Mouse (Mus musculus) thymus, postnatal 4 days (tissue): ENCODE data around the gene Mrgprb1.
"Not testable (repeated sequence)": the region's sequence is repeated elsewhere in the genome, so short reads cannot be mapped to it uniquely, and the experiment has no call there.

Source experiments
- DNase-seq: peaks from one replicate; pipeline ENCODE4 v3.0.0; 2021

The Mrgprb1 gene

DNA sequence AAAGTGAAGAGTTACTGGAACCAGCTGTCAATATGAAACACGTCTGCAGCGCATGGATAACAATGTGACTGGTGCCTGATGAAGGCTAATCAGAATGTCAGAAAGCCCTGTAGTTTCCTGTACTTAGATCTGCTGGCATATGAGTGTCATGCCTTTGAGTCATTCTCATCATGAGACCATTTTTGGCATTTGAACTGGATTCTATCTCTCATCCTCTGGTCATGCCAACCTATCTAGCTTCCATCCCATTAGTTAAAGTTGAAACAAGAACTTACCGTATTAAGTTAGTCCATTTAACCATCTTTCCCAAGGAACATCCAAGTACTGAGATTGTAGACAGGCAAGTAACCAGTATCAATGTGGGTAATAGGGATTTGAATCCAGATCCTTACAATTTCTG is at the start of gene Mrgprb1:
TSS of gene Mrgprb1 (minus strand) at position 101 of the 400 bp plus-strand sequence.
- DNase-seq, result no peak

DNA sequence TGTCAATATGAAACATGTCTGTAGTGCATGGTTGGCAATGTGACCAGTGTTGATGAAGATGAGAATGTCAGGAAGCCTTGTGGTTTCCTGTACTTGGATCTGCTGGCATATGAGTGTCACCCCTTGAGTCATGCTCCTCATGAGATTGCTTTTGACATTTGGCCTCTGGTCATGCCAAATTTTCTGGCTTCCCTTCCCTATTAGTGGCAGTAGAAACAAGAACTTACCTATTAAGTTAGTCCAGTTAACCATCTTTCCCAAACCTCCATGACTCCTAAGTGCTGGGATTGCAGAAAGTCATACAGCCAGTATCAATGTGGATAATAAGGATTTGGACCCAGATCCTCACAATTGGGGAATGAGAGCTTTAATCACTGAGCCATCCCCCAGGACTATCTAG is 43.1 kb upstream of the Mrgprb1 start, which contains the start of gene Mrgprx2:
TSS of gene Mrgprx2 (minus strand) at position 101 of the 400 bp plus-strand sequence.
- no peak for DNase-seq

DNA sequence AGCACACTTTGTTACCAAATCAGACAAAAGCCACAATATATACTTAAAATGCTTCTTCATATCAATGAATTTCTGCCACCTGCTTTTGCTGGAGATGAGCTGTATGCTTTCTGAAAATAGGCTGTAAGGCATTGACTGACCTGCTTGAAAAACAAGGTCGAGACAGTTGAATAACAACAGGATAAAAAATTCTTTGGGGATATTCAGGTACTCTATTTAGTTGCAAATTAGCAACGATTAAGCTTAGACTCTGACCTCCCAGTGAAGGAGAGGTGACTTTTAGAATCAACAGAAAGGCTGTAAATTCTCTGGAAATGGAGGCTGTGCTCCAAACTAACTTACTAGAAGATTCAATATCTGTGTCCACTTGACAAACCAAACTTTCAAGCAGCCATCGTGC is 19.6 kb downstream of the Mrgprb1 start:
- no peak for DNase-seq

DNA sequence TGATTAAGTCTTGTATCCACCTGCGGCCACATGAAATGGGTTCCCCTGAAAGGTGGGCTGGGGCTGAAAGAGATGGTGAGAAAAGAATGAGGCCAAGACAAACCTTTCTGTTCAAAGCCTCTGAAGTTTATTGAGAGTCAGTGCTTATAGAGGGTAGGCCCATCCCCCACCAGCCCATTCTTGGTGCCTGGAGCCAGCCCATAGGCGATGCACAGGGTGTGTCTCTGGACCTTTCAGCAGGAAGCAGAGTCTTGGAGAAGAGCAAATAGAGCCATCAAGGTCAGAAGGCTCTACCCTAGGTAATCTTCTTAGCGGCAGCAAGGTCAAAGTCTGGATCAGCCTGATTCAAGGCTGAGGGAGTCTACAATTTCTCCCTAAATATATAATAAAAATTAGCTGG is 20.2 kb downstream of the Mrgprb1 start:
- DNase-seq, result not testable (repeated sequence)
